Mouse (Mus musculus) cerebellum, adult 11-12 months (tissue): ENCODE measurements at regions not wholly inside any gene's neighbourhood (a gene's known extent, or its start where the extent isn't known, plus 50 kb on each side); places are given as distances from the start of the nearest gene placed in this dataset.

Source experiments
- DNase-seq: peaks from one replicate; pipeline ENCODE4 v3.0.0; 2022

GRCm38 (mm10) chr14:102615588-102616309 is 366.7 kb downstream of the Kctd12 start:
- no peak for DNase-seq

GRCm38 (mm10) chr14:102606055-102606454 is 376.4 kb downstream of the Kctd12 start:
- no peak for DNase-seq

GRCm38 (mm10) chr14:102594850-102595249 is 387.6 kb downstream of the Kctd12 start:
- DNase-seq = no peak

- no peak for DNase-seq
Measured at GRCm38 (mm10) chr14:102553781-102554180, 428.7 kb downstream of the Kctd12 start.

- no peak for DNase-seq
Measured at GRCm38 (mm10) chr14:102552598-102552997, 429.8 kb downstream of the Kctd12 start.

GRCm38 (mm10) chr14:102524894-102525577 is 457.4 kb downstream of the Kctd12 start:
- DNase-seq = no peak

GRCm38 (mm10) chr14:102516765-102517164 is 465.7 kb downstream of the Kctd12 start:
- DNase-seq = no peak

GRCm38 (mm10) chr14:102514527-102514926 is 467.9 kb downstream of the Kctd12 start:
- no peak for DNase-seq

GRCm38 (mm10) chr14:102512651-102513050 is 469.8 kb downstream of the Kctd12 start:
- no peak for DNase-seq

GRCm38 (mm10) chr14:102511691-102512383 is 470.6 kb downstream of the Kctd12 start:
- DNase-seq = no peak

GRCm38 (mm10) chr14:102510387-102510786 is 472.1 kb downstream of the Kctd12 start:
- peak; percentile 17 for DNase-seq

- DNase-seq = no peak
Measured at GRCm38 (mm10) chr14:102505696-102506321, 476.6 kb downstream of the Kctd12 start.

GRCm38 (mm10) chr14:102497179-102497578 is 485.3 kb downstream of the Kctd12 start:
- no peak for DNase-seq

- no peak for DNase-seq
Measured at GRCm38 (mm10) chr14:102492376-102492775, 490.1 kb downstream of the Kctd12 start.

GRCm38 (mm10) chr14:102491205-102491604 is 491.2 kb downstream of the Kctd12 start:
- no peak for DNase-seq

GRCm38 (mm10) chr14:102477162-102477561 is 505.3 kb downstream of the Kctd12 start:
- no peak for DNase-seq

- no peak for DNase-seq
Measured at GRCm38 (mm10) chr14:102469326-102469725, 513.1 kb downstream of the Kctd12 start.

- no peak for DNase-seq
Measured at GRCm38 (mm10) chr14:102461001-102461400, 521.4 kb downstream of the Kctd12 start.

- DNase-seq = no peak
Measured at GRCm38 (mm10) chr14:102439738-102440137, 542.7 kb downstream of the Kctd12 start.

- no peak for DNase-seq
Measured at GRCm38 (mm10) chr14:102403397-102404115, 578.9 kb downstream of the Kctd12 start.

- no peak for DNase-seq
Measured at GRCm38 (mm10) chr14:102402061-102402689, 580.3 kb downstream of the Kctd12 start.
